Mouse (Mus musculus) cerebellum, adult 18-20 months (tissue): ENCODE results near the gene Batf.

ENCODE experiments used
- DNase-seq, 2 experiments: peaks; one replicate each; pipeline ENCODE4 v3.0.0; 2021

The Batf gene

DNA sequence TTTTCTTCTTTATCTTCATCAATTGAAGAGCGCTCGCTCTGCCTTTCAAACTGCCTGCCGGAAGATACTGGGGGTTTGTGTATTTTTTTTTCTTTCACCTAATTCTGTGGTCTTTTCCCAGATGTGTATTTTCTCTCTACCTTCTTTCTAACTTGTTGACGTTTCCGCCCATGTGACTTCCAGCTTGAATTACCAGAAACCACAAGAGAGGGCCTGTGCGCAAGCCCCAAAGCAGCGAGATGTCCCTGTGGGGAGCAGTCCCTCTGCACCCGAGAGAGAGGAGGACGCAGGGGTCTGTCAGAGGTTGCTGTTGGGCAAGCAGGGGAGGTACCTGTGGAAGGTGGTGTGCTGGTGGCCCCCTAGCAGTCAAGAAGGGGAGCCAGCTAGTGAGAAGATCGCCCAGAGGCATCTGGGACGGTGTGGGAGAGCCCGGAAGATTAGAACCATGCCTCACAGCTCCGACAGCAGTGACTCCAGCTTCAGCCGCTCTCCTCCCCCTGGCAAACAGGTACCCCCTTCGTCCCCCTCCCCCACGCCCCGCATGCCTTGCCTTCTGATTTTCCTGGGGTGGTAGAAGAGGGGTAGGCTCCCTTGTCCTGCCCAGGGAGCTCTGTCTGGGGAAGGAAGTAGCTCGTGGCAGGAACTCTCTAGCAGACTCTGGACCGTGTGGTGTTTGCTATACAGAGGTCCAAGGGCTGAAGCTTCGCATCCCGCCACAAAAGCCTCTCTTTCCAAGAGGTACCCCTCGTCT is at the start of gene Batf:
TSS of gene Batf (plus strand) at position 204 of the 751 bp plus-strand sequence.
- no peak for DNase-seq

DNA sequence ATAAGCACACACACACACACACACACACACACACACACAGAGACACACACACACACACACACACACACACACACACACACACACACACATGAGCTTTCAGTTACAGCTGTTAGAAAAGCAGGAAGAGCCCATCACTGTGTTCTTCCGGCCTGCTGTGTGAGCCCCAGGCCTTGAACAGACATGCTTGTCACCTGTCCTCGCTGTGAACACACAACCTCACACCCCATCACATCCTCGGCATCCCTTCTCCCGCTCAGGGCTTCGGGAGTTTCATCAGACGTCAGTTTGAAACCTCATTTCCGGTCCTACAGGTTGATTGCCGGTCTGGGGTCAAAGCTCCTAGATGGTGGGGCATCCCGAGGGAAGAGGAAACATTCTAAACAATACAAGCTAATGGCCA is 48.5 kb upstream of the Batf start:
- DNase-seq, result no peak

DNA sequence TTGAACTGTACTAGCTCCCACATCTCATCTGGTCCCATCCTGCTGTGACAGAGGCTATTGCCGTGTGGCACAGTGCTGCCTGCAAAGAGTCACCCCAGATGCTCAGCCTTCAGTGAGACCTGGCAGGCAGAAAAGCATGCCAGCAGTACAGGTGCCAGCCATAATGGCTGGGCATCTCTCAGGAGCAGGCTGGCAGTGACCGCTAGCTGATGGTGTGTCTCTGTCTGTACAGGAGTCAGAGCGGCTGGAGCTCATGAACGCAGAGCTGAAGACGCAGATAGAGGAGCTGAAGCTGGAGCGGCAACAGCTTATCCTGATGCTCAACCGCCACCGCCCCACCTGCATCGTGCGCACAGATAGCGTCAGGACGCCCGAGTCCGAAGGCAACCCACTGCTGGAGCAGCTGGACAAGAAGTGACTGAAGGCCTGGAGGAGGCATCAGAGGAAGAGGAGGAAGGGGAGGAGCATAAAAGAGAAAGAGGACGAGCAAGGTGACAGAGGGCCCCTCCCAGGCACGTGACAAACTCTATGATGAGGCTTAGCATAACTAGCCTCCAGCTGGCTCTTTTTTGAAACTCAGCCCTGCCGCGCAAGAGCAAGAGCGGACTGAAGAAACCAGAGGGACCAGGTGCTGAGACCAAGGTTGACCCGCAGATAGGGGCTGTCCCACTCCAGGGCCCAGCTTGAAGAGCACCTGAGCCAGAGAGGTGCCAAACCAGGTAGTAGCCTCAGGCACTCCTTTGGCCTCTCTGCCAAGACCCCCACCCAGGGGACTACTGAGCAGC is 47.7 kb upstream of the Batf start:
- DNase-seq, result peak in 1 of 2 experiments; percentile 39

DNA sequence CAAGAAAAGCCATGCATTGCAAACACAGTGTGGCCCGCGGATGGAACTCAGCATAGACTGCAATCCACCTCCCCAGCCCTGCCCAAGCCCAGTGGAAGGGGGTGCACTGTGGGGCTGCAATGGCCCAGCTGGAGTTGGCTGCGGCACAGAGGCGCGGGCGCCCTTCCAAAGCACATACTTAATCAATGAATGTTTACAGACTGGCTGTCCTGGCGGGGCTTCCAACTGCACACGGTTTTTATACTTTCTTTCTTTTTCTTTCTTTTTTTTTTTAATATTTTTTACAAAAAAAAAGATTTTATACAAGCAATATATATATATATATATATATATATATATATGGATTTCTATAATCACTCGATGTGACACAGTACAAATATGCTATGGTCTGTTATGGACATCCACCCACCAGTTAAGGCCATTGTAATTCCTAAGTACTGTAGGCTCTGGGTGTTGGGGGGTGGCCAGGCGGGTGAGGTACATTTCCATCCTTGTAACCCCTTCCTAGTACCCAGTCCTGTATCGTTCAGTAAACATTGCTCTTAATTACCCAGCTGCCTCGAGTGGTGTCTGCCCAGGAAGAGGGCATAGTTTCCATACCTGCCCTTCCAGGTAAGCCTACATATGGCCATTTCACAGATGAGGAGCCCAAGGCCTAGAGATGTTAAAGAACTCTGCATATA is 47.0 kb upstream of the Batf start:
- peak; percentile 35 to 43 for DNase-seq

DNA sequence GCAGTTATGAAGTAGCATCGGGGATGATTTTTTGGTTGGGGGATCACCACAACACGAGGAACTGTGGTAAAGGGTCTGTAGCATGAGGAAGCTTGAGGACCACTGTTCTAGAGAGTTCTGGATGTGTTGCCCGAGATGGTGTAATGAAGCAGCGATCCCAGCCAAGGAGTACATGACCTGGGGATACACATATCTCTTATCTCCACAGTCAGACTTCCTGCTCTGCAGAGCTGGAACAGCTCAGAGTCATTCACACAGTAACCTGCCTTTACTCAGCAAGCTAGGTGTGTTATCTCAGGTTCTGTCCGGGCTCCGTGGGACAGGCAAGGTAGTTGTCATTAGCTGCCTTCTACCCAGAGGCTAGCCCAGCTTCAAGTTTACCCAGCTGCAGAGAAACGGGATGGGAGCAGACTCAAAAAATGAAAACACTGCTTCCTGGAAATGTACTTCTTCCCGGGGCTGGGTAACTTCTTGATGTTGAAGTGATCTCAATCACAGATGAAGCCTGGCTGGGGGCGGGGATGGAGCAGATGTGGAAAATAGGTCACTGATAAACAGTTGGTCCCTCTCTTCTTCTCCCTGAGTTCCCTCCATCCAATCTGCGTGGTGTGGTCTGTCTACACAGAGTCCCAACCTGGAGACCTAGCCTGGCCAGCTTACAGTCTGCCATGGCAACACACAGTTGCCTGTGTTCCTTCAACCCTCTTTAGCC is 45.5 kb upstream of the Batf start:
- DNase-seq, result no peak

DNA sequence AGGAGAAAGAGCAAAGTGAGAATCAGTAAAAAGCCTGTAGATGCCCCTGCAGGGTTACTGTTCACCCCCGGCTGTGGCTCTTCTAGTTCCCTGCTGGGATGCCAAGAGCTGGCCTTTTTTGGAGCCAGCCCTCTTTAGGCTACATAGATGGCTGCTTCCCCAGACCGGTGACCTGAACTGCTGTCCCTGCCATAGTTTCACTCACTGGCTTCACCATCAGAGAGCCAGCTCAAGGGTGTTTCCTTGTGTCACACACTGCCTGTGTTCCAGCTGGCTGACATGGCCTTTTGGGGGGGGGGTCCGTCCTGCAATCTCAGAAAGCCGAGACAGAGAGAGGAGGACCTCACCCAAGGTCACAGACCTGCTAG is 44.9 kb upstream of the Batf start:
- DNase-seq, result no peak

DNA sequence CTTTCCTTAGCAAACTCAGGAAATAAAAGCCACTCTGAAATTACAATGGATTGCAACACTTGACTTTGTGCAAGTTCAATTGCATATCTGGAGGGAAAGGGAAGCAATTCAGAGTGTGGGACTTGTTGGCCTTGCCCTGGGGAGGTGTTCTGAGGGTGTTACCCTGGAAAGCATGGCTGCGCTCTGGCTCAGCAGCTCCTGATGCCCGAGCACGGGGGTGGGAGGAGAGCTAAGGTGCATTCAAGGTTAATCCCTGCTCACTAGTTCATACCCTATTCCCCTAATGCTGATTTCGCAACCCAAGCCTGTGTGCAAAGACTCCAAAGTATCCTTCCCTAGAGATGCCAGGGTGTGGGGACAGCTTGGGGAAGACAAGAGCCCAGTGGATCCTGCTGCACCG is 42.7 kb upstream of the Batf start:
- no peak for DNase-seq

DNA sequence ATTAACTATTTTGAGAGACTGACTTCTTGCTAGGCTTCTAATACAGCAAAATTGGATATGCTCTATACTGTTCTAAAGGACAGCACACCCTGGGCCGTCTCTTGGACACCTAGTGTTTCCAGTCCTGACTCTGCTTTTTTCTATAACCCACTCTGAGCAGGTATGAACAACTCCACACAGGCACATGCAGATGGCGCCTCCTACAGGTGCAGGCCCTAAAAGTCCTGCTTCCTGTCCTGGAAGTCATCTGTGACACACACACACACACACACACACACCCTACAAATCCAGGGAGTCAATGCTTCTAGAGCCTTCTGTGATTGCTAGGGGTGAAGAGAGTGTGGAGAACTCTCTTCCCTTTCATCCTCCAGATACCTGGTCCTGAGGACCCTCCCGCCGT is 40.8 kb upstream of the Batf start:
- peak; percentile 43 to 56 for DNase-seq

DNA sequence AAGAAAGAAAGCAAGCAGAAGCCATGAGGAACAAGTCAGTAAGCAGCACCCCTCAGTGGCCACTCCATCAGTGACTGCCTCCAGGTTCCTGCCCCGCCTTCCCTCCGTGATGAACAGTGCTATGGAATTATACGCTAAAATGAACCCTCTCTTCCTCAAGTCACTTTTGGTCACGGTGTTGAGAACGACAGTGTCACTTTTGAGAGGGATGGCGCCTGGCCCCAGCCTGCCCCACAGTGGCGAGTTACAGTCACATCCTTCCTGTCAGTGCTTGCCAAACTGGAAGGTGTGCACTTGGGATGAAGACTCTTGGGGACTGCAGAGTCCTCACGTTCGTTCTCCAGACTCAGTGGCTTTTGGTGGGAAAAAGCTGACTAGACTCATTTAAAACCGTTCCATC is 39.1 kb upstream of the Batf start:
- DNase-seq, result peak; percentile 27 to 35

DNA sequence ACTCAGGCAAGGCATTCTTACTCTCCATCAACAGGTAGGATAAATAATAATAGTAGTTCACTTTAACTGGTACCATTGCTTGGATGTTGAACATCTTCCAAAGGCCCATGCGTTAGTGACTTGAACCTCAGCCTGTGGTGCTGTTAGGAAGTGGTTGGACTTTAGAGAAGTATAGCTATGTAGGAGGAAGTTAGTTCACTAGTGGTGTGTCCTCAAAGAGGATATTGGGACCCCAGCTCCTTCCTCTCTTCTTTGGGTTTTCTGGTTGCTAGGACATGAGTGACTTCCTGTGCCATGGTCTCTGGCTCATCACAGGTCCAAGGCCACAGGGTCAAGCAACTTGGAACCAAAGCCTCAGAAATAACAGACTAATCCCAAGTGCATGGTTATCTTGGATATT is 38.5 kb upstream of the Batf start:
- DNase-seq, result no peak

DNA sequence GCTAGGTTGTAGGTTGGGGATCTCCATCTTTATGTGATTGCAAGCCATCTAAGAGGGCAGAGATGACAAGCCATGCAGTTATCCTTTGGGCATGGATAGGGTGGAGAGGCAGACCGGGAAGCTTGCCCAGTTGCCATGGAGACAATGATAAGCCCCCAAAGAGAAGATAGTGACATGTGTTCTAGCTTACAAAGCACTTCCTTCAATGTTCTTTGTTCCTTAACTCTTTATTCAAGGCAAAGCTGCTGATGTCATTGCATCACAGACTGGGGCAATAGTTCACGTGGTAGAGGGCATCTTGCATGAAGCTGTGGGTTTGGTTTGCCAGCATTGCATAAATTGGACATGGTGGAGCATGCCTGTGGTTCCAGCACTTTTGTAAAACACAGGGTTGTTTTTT is 27.1 kb upstream of the Batf start:
- no peak for DNase-seq

DNA sequence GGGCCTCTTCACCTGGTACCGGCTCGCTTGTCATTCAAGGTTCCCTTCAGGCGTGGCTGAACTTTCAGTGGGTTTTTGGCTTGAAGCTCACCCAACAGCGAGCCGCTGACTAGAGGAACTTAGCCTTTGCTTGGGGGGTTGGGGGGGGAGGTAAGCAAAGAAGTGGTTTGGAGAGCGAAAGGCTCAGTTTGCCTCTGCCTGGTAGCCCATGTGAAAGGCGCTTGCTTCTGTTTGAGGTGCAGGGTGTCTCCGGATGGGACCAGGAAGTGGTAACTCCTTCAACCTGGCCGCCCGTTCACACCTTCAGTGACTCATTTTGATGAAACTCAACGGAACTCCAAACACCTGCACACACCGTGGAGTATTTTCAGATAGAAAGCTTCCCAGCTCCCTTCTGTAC is 25.6 kb upstream of the Batf start:
- no peak for DNase-seq

DNA sequence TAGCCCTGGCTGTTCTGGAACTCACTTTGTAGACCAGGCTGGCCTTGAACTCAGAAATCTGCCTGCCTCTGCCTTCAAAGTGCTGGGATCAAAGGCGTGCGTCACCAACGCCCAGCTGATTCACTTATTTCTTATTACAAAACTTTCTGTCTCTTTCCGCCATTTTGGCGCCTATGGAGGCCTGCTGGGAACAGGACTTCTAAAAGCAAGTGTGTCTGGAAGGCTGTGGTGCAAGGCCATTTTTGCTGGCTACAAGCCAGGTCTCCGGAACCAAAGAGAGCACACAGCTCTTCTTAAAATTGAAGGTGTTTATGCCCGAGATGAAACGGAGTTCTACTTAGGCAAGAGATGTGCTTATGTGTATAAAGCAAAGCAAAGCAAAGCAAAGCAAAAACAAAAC is 24.2 kb upstream of the Batf start:
- DNase-seq, result peak in 1 of 2 experiments; percentile 10

DNA sequence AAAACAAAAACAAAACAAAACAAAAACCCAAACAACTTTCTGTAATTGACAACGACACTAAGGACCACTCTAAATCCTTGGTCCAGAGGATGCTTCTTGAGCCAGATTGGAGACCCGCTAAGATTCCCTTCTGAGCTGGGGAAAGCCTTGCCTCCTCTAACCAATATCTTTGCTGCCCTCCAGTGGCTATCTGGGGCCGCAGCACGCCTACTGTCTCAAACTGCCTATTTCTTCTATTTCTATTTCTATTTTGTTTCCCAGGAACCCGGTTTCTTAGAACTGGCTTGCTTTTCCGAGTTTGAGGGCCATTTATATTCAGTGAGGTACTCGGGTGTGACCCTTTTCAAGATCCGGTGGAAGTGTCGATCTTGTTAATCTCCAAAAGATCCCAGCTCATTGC is 23.6 kb upstream of the Batf start:
- DNase-seq, result peak; percentile 76 to 79

DNA sequence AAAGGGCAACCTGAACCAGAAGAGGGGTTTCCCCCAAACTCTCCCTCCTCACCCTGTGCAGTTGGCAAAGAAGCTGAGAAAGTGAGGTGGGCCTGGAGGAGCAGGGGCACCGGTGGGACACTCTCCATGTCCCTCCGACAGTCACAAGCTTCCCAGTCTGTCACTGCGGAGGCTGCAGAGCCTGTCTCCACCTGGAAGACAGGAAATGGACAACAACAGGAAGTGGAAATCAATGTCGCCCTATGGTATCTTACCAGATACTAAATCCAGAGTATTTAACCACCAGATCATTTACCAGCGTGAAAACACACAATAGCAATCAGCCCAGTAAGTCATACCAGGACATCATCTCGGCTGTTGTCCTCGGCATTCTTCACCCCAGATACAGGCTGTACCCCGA is 20.4 kb upstream of the Batf start:
- DNase-seq, result no peak

DNA sequence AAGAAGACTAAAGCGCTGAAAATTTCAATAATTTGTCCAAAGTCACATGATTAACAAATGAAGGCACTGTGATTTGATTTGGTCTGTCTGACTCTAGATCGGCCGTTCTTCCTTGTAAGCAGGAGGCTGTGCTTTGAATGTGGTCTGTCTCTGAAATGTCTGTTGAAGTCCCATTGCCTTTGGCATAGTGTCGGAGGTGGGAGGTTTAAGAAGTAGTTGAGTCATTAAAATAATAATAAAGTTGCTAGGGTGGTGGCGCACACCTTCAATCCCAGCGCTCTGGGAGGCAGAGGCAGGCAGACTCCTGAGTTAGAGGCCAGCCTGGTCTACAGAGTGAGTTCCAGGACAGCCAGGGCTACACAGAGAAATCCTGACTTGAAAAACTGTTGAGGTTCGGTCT is 19.4 kb upstream of the Batf start:
- DNase-seq, result no peak

DNA sequence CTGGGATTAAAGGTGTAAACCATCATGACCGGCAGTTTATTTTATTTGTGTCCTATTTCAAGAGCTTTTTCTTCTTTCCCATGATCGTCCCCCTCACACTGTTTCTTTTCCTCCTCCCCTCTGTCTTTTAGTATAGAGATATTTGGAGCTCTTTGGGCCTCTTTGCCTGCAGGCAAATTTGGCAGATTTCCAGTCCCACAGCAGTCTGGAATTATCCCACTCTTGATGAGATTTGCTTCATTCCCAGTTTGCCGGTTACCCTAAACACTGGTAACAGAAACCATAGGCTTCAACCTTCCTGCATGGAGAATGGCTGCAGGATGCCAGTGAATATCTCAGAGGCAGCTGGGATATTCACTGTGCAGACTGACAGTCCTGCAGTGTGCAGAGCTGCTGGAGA is 17.8 kb upstream of the Batf start:
- DNase-seq, result no peak

DNA sequence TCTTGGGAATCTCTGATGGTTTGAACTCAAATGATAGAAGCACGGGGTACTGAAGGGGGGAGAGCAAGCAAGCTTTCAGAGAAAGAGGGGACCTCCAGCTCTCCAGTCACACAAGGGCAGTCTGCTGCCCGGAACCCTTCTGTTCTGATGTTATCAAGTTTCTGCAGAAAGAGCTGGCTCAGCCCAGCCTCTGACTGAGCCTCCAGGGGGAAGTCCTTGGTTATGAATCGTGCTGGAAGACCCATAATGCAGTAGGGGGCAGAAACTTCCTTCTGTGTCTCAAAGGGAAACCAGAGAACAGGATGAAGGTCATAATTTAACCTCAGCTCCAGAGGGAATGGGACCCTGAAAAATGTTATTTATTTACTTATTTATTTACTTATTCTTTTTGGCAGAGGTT is 16.4 kb upstream of the Batf start:
- DNase-seq, result no peak

DNA sequence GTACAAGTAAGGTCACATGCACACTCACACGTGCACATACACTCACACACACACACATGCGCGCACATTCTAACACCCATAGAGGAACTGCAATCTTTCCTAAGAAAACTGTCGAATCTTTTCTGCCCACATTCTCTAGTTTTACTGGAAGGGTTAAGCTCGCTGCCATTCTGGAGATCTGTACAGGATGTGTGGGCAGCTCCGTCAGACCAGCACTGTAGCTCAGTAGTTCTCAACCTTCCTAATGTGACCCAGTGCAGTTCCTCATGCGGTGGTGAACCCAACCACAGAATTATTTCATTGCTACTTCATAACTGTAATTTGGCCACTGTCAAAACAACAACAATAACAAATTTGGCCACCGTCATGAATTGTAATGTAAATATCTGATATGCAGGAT is 12.6 kb upstream of the Batf start:
- DNase-seq, result no peak

DNA sequence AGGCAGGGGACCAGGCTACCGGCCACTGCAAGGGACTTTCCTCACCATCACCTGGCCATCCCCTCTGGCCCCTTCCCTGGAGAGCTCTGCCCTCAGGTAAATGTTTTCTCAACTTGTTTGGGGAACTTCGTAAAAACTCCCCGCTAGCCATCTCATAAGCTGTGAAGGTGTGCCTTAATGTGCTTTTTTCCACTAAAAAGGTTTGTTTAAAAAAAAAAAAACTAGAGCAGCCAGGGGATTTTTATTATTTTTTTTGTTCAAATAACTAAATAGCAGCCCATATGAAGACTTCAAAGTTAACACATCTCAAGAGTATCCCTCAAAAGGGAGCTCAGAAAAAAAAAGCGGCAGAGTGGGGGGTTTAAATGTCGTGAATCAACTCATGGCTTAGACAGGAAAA is 7.4 kb upstream of the Batf start:
- DNase-seq, result no peak

DNA sequence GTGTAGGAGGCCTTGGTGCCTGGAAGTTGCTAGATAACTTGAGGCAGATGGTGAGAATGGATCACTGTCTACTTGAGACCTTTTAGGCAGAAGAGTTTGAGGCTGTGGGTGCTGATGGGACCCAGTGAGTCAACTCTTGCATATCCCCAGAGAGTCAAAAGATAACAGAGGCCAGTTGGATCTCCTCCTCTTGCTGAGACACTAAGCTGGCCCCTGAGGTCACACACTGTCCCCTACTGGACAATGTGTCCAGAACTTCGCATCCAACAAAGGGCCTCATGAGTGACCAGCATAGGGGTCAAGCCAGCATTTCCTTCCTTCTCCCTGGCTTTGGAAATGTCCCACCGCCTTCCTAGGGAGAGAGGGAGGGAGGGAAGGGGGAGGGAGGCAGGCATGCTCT is 6.7 kb upstream of the Batf start:
- DNase-seq, result no peak

DNA sequence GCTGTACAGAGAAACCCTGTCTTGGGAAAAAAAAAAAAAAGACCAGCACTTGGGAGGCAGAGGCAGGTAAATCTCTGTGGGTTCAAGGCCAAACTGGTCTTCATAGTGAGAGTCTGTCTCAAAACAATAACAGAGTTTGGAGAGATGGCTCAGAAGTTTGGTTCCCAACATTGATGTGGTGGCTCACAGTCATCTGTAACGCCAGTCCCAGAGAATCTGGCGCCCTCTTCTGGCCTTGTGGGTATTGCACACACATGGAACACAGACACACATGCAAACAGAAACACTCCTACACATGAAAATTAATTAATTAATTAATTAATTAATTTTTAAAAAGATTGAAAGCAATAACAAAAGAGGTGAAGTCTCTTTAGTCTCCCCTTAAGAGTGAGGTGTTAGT is 4.1 kb upstream of the Batf start:
- no peak for DNase-seq
